Mouse (Mus musculus): ENCODE data around the gene Gas2l1. TPM values are rescaled to one million over a fixed set of nuclear protein-coding genes. Genes with fewer than 3 reads are reported as not detected.
A peak's percentile ranks its signal among the peaks of the same experiment; 100 is the strongest.

The Gas2l1 gene
- total and polyA plus RNA-seq, 3 experiments, result 41.1 to 89.0 TPM; not detected in 1

DNA sequence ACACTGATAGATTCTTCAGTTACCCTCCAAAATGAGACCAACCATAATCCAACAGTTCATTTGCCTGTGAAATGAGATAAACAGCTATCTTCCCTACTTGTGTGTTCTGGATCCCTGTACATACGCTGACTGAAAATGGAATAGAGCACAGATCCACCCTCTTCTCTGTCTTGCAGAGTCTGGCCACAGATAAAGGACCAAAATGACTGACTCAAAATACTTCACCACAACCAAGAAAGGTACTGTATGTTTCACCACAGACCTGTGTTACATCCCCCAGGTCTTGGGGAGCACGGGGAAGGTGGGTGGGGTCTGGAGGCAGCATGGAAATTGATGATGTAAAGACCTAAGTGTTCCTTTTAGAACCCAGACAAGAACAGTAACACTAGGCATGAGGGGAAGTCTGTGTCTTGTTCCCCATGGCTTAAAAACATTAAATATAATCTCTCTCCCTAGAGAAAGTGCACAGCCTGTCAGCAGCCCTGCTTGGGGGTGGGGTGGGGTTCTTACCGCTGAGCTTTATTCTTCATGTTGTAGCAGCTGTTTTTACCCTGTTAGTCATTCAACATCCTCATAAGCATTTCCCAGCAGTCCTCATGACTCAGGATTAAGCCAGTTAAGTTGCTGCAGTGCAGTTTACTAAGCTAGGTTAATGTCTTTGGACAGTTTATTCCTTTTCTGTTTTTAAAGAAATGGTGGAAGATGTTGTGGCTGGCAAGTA lies 55.6 kb downstream of the Gas2l1 start (continued):
- TF ChIP-seq MEF2A (IDR thresholded peaks at IDR 0.05; ENCODE audit: extremely low read depth, insufficient replicate concordance, low read depth, low read length, poor library complexity, severe bottlenecking), result no peak
- no peak for TF ChIP-seq ZNF384 (IDR thresholded peaks at IDR 0.05; ENCODE audit: low read depth, low read length)

DNA sequence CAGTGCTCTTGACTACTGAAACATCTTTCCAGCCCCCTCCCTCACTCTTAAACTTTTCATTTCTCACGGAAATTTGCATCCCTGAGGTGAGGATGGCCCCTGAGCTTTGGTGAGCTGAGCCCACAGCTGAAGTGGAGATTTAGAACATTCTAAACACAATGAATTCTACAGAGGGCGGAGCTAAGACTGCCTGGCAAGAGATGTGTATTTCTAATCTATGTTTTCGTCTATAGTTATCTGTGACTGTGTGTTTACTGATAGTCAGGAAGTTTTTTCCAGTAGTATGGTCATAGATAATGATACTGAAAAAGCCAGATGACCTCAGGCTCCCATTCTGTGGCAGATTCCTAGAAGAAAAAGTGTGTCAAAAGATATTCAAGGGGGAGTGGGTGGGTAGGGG lies 56.3 kb downstream of the Gas2l1 start:
- Histone ChIP-seq H3K9me3 (replicated peaks; ENCODE audit: insufficient read depth, low read length) (no peaks in the 10 kb centered on the region), H3K9ac (ENCODE audit: control insufficient read depth, low read depth, low read length, poor library complexity, severe bottlenecking) (peak overlapping the region; percentile 5; the same call in 1 of the 2 replicates), H3K4me1 (ENCODE audit: control insufficient read depth in 1 of 2, insufficient read depth in 2 of 2, low read length in 2 of 2) (peaks cover 45 to 47% of the 10 kb centered on the region in 2 experiments), H3K27ac (ENCODE audit: control insufficient read depth, low read depth, low read length) (peak overlapping the region; percentile 69), H3K36me3 (ENCODE audit: control insufficient read depth in 1 of 2, insufficient read depth in 2 of 2, low read length in 2 of 2) (peaks cover 15 to 56% of the 10 kb centered on the region in 2 experiments), H3K4me3 (ENCODE audit: control insufficient read depth in 1 of 2, insufficient read depth in 1 of 2, low read depth in 2 of 2, low read length in 2 of 2) (peak overlapping the region in 1 of 2 experiments; percentile 28; a peak in 1 of 4 replicates), H3K27me3 (ENCODE audit: control insufficient read depth in 1 of 2, insufficient read depth in 2 of 2, low read length in 2 of 2) (no peaks in the 10 kb centered on the region), H3K79me2 (ENCODE audit: control insufficient read depth, insufficient read depth, low read length, poor library complexity) (peaks cover 1% of the 10 kb centered on the region; the same call in 1 of the 2 replicates)
- DNase-seq (ENCODE audit: low read depth, low spot score), result peak; percentile 52
- peak; percentile 73 for TF ChIP-seq GATA1 (IDR thresholded peaks at IDR 0.05; ENCODE audit: low read depth, low read length)
- no peak for TF ChIP-seq CTCF (IDR thresholded peaks at IDR 0.05 in 2 of 3, conservative IDR thresholded peaks at IDR 0.05 in 1 of 3; ENCODE audit: control insufficient read depth in 1 of 3, insufficient read depth in 1 of 3, low read depth in 2 of 3, low read length in 3 of 3, poor library complexity in 1 of 3, severe bottlenecking in 1 of 3)
- TF ChIP-seq NELFE (IDR thresholded peaks at IDR 0.05; ENCODE audit: low read depth, low read length), result no peak
- no peak for TF ChIP-seq KAT2A (conservative IDR thresholded peaks at IDR 0.05; ENCODE audit: low read depth, low read length)
- TF ChIP-seq TCF12 (IDR thresholded peaks at IDR 0.05; ENCODE audit: low read depth, low read length), result peak; percentile 28; the same call in 1 of the 2 replicates
- no peak for TF ChIP-seq ZKSCAN1 (IDR thresholded peaks at IDR 0.05; ENCODE audit: low read depth, low read length)

DNA sequence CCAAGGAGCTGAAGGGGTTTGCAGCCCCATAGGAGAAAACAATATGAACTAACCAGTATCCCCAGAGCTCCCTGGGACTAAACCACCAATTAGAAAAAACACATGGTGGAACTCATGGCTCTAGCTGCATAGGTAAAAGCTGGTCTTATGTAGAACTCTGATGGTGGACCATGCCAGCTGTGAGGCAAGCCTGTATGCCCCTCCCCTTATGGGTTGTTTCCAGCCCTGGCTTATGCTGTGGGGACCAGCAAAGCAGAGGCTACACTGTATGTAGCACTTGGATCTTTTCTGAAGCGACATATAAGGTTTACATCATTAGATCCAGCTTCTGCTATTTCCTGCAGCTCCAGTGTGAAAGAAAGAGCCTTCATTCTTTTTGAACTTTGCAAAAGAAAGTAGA lies 57.9 kb downstream of the Gas2l1 start:
- no peak overlapping the region for H3K27ac ChIP-seq (ENCODE audit: control insufficient read depth, low read depth, low read length)
- H3K9ac ChIP-seq (ENCODE audit: control insufficient read depth, low read depth, low read length, poor library complexity, severe bottlenecking), result no peak overlapping the region
- TF ChIP-seq E2F4 (IDR thresholded peaks at IDR 0.05; ENCODE audit: borderline replicate concordance, low read depth, low read length) (no peak), POLR2AphosphoS5 (IDR thresholded peaks at IDR 0.05; ENCODE audit: borderline replicate concordance, low read depth, low read length) (no peak), NELFE (IDR thresholded peaks at IDR 0.05; ENCODE audit: low read depth, low read length) (no peak), NRF1 (IDR thresholded peaks at IDR 0.05; ENCODE audit: insufficient read depth, low read depth, low read length, poor library complexity, severe bottlenecking) (no peak), GABPA (IDR thresholded peaks at IDR 0.05; ENCODE audit: low read depth, low read length) (no peak), MAX (IDR thresholded peaks at IDR 0.05; ENCODE audit: low read length) (no peak), HCFC1 (IDR thresholded peaks at IDR 0.05; ENCODE audit: low read depth, low read length) (no peak), GATA1 (IDR thresholded peaks at IDR 0.05; ENCODE audit: low read depth, low read length) (no peak), EP300 (IDR thresholded peaks at IDR 0.05; ENCODE audit: low read depth in 1 of 2, low read length in 2 of 2) (no peak), ZKSCAN1 (IDR thresholded peaks at IDR 0.05; ENCODE audit: low read depth, low read length) (no peak), MAFK (IDR thresholded peaks at IDR 0.05; ENCODE audit: borderline replicate concordance, low read depth, low read length) (no peak), CHD2 (IDR thresholded peaks at IDR 0.05; ENCODE audit: low read length) (no peak), USF2 (IDR thresholded peaks at IDR 0.05; ENCODE audit: borderline replicate concordance in 1 of 2, insufficient read depth in 1 of 2, low read depth in 1 of 2, low read length in 2 of 2) (no peak), TBP (IDR thresholded peaks at IDR 0.05; ENCODE audit: low read depth, low read length) (no peak), TAL1 (IDR thresholded peaks at IDR 0.05; ENCODE audit: low read length) (no peak), CHD1 (IDR thresholded peaks at IDR 0.05; ENCODE audit: low read depth, low read length) (no peak), RAD21 (IDR thresholded peaks at IDR 0.05; ENCODE audit: low read depth, low read length) (no peak), ETS1 (IDR thresholded peaks at IDR 0.05; ENCODE audit: low read depth, low read length) (no peak), MXI1 (IDR thresholded peaks at IDR 0.05; ENCODE audit: low read depth, low read length) (no peak)

More for the DNA sequence above, 57.9 kb downstream of the Gas2l1 start:
- no peak overlapping the region for H3K4me3 ChIP-seq (ENCODE audit: control insufficient read depth in 1 of 2, insufficient read depth in 1 of 2, low read depth in 2 of 2, low read length in 2 of 2)
- H3K4me1 ChIP-seq (ENCODE audit: control insufficient read depth in 1 of 2, insufficient read depth in 2 of 2, low read length in 2 of 2), result peaks cover 51 to 53% of the 10 kb centered on the region in 2 experiments
- DNase-seq (ENCODE audit: low read depth, low spot score), result no peak
- H3K27me3 ChIP-seq (ENCODE audit: control insufficient read depth in 1 of 2, insufficient read depth in 2 of 2, low read length in 2 of 2), result no peaks in the 10 kb centered on the region
- H3K9me3 ChIP-seq (replicated peaks; ENCODE audit: insufficient read depth, low read length), result no peaks in the 10 kb centered on the region
- peaks cover 16 to 64% of the 10 kb centered on the region in 2 experiments for H3K36me3 ChIP-seq (ENCODE audit: control insufficient read depth in 1 of 2, insufficient read depth in 2 of 2, low read length in 2 of 2)
- peaks cover 1% of the 10 kb centered on the region; the same call in 1 of the 2 replicates for H3K79me2 ChIP-seq (ENCODE audit: control insufficient read depth, insufficient read depth, low read length, poor library complexity)
